9 mouse cellular contexts compared by ENCODE assay signal in genomic region chr5:107722661-107723532, GRCm38 (mm10). TPM values are rescaled to one million over a fixed set of nuclear protein-coding genes. Genes with fewer than 3 reads are reported as not detected.
A peak's percentile ranks its signal among the peaks of the same experiment; 100 is the strongest.
DNase-seq lines count a peak whose midpoint lies in the region; ATAC-seq and TF ChIP-seq lines count a peak whose summit lies in the region.
"Had no signal": no experiment of that assay in that cellular context is flagged by ENCODE, and none has a peak within 500 bp of the region (broad histone marks: within the 10 kb centered on the region; RNA-seq: fewer than 3 reads in every experiment).

No protein-coding gene starts in this region.

- no peaks in the 10 kb centered on the region for H3K36me3 ChIP-seq in forebrain, embryonic 14.5 days (ENCODE audit: control insufficient read depth, insufficient read depth, low read length)
- H3K36me3 ChIP-seq in intestine, embryonic 16.5 days (ENCODE audit: control insufficient read depth, insufficient read depth, low read length): no peaks in the 10 kb centered on the region
- peaks cover 24% of the 10 kb centered on the region for H3K36me3 ChIP-seq in thymus, adult 2 months (ENCODE audit: control insufficient read depth, insufficient read depth, low read length)

- H3K4me1 ChIP-seq in forebrain, embryonic 14.5 days (ENCODE audit: control insufficient read depth, insufficient read depth, low read length): peaks cover 8% of the 10 kb centered on the region
- H3K4me1 ChIP-seq in intestine, embryonic 16.5 days (ENCODE audit: control insufficient read depth, insufficient read depth, low read length): peaks cover 55% of the 10 kb centered on the region
- H3K4me1 ChIP-seq in thymus, adult 2 months (replicated peaks; ENCODE audit: control insufficient read depth, insufficient read depth, low read length): peaks cover 31% of the 10 kb centered on the region

- no peak overlapping the region for H3K9ac ChIP-seq in forebrain, embryonic 14.5 days (ENCODE audit: low read length)
- peak overlapping the region; percentile 32 for H3K9ac ChIP-seq in intestine, embryonic 16.5 days (ENCODE audit: low read depth, low read length)

- no peak for ATAC-seq in forebrain, embryonic 14.5 days
- ATAC-seq in intestine, embryonic 16.5 days: no peak

- H3K27ac ChIP-seq in forebrain, embryonic 14.5 days (ENCODE audit: low read depth, low read length): no peak overlapping the region
- H3K27ac ChIP-seq in intestine, embryonic 16.5 days (ENCODE audit: low read length): no peak overlapping the region
- H3K27ac ChIP-seq in thymus, adult 2 months (ENCODE audit: control insufficient read depth, insufficient read depth, low read length): peak overlapping the region; percentile 86

- TF ChIP-seq CTCF in thymus, adult 2 months (IDR thresholded peaks at IDR 0.05; ENCODE audit: borderline replicate concordance, control insufficient read depth, extremely low read depth, insufficient read depth, low read length, poor library complexity): peak; percentile 15; the same call in 1 of the 2 replicates

- DNase-seq in cerebellum, postnatal 14 days: peak; percentile 29 to 41
- DNase-seq in cerebellum, postnatal 36 days: no peak
- DNase-seq in R1 (ENCODE audit: low read depth, low spot score): peak; percentile 22
- no peak for DNase-seq in forebrain, embryonic 14.5 days (ENCODE audit: low spot score)
- peak; percentile 41 to 43 for DNase-seq in lung, postnatal 4 days
- peak; percentile 68 for DNase-seq in thymus, adult 2 months
- DNase-seq in gastrocnemius, postnatal 25 days: no peak

- no peaks in the 10 kb centered on the region for H3K9me3 ChIP-seq in forebrain, embryonic 14.5 days (replicated peaks; ENCODE audit: control insufficient read depth, low read length)
- no peaks in the 10 kb centered on the region for H3K9me3 ChIP-seq in intestine, embryonic 16.5 days (ENCODE audit: control insufficient read depth, low read length)

- H3K27me3 ChIP-seq in forebrain, embryonic 14.5 days (replicated peaks; ENCODE audit: control insufficient read depth, insufficient read depth, low read length): peaks cover 89% of the 10 kb centered on the region
- peaks cover 80% of the 10 kb centered on the region for H3K27me3 ChIP-seq in intestine, embryonic 16.5 days (replicated peaks; ENCODE audit: control insufficient read depth, insufficient read depth, low read length)
- H3K27me3 ChIP-seq in thymus, adult 2 months (ENCODE audit: control insufficient read depth, insufficient read depth, low read length): no peaks in the 10 kb centered on the region

- under 1% methylated on average over 34 of the region's 34 CpGs for WGBS in forebrain, embryonic 14.5 days
- 1% methylated on average over 34 of the region's 34 CpGs for WGBS in intestine, embryonic 16.5 days
- WGBS in thymus, adult 2 months: 14% methylated on average over 34 of the region's 34 CpGs

- H3K4me2 ChIP-seq in forebrain, embryonic 14.5 days (ENCODE audit: low read length): peak overlapping the region; percentile 21; the same call in 1 of the 2 replicates
- peak overlapping the region; percentile 59 for H3K4me2 ChIP-seq in intestine, embryonic 16.5 days (ENCODE audit: low read depth, low read length)

- TF ChIP-seq POLR2A in thymus, adult 2 months (IDR thresholded peaks at IDR 0.05; ENCODE audit: control insufficient read depth, extremely low read depth, insufficient read depth, low read length, poor library complexity): no peak

- H3K4me3 ChIP-seq in forebrain, embryonic 14.5 days (ENCODE audit: low read depth, low read length): peak overlapping the region; percentile 13; the same call in 1 of the 2 replicates
- peak overlapping the region; percentile 38 for H3K4me3 ChIP-seq in intestine, embryonic 16.5 days (ENCODE audit: low read length)
- peak overlapping the region; percentile 78 for H3K4me3 ChIP-seq in thymus, adult 2 months (ENCODE audit: control insufficient read depth, insufficient read depth, low read length)
- H3K4me3 ChIP-seq: erythroblast, embryonic 14.5 days had no signal

RNA-seq across cellular contexts. Expression of gene Gfi1, which starts 2.9 kb away (rescaled TPM):
- polyA plus RNA-seq in forebrain, embryonic 14.5 days (2014; fragmentation: Nextera tagmentation; extraction: Ambion mirVana): not detected in 2 replicates
- 0.92 and 1.1 TPM in 2 replicates for polyA plus RNA-seq in intestine, embryonic 16.5 days (2015; fragmentation: Nextera tagmentation; extraction: Ambion mirVana)
- polyA plus RNA-seq in thymus, adult 2 months (2012; rRNA removed): 191 and 219 TPM in 2 replicates
- under 1 TPM in 1 of 2 experiments, not detected in 1; 0.29 TPM for total RNA-seq in gastrocnemius, postnatal 25 days (2021)

Comparison
In these comparisons a context has a peak if more than half of its experiments do, and no peak if none do; other contexts are left out.
1. DNase-seq: peak in cerebellum, postnatal 14 days (2 of 2), R1 (single experiment), lung, postnatal 4 days (2 of 2) and thymus, adult 2 months (single experiment); none in cerebellum, postnatal 36 days (0 of 2), forebrain, embryonic 14.5 days (single experiment) and gastrocnemius, postnatal 25 days (single experiment).
2. H3K4me3 ChIP-seq: peak in every context shown above with its lines; median percentile 78 in thymus, adult 2 months; 38 in intestine, embryonic 16.5 days; 13 in forebrain, embryonic 14.5 days.
3. RNA of gene Gfi1, which starts 2.9 kb away (polyA plus RNA-seq): 191 to 219 TPM in thymus, adult 2 months; 0.92 to 1.1 TPM in intestine, embryonic 16.5 days and not detected in forebrain, embryonic 14.5 days; every median in the first group is over 10 times any median in the second.